Mouse (Mus musculus): Measurements from ENCODE around the gene Zdhhc12.
"Not testable (repeated sequence)": the region's sequence is repeated elsewhere in the genome, so short reads cannot be mapped to it uniquely, and the experiment has no call there.

Zdhhc12 gene

DNA sequence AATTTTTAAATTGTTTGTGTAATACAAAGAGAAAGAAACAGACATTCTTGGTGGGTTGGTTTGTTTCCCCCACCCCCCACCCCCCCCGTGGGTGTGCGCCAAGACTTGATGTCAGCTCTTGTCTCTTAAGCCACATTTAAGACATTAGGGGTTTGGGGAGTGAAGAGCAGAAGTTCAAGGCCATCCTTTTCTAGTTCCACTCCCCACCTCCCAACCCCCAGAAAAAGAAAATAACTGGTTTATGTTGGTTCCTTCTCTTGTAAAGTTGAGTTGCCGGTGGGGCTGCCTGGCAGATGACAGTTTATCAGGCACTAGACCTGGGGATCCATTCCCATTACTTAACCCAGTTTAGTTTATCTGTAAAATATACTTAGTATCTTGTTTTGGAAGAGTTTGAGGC, 29.1 kb downstream of the Zdhhc12 start:
- no peak for DNase-seq (ENCODE audit: low read depth, low spot score)

DNA sequence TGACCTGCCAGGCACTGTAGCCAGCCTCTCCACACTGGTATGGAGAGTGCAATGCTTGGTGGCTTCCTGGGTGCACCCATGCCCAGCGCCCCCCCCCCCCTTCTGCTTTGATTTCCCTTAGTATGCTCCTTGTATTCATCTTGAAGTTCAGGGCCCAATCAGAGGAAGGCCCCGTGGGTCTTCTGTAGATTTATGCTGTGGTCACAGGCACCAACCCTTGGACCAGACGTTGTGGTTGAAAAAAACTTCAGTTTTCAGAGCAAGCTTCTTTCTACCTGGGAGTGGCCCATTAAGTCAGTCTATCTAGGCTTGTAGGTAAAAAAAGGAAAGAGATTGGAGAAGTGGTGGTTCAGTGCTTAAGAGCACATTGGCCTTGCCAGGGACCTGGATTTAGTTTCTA, 29.7 kb downstream of the Zdhhc12 start:
- no peak for DNase-seq (ENCODE audit: low read depth, low spot score)

DNA sequence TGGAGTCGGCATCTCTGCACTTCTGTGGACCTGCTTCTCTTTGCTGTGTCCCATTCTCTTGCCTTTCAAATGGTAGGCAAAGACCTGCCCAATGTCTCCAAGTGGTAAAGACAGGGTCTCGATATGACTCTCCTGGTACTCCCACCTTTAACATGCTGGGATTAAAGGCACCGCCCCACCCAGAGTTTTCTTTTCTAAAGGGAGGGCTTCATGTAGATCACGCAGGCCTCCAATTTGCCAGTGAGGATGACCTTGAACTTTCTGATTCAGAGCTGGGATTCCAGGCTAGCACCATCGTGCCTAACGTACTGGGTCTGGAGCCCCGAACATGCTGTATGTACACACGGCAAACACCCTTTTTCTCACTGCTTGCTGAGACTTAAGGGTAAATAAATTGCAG, 30.2 kb downstream of the Zdhhc12 start:
- no peak for DNase-seq (ENCODE audit: low read depth, low spot score)

DNA sequence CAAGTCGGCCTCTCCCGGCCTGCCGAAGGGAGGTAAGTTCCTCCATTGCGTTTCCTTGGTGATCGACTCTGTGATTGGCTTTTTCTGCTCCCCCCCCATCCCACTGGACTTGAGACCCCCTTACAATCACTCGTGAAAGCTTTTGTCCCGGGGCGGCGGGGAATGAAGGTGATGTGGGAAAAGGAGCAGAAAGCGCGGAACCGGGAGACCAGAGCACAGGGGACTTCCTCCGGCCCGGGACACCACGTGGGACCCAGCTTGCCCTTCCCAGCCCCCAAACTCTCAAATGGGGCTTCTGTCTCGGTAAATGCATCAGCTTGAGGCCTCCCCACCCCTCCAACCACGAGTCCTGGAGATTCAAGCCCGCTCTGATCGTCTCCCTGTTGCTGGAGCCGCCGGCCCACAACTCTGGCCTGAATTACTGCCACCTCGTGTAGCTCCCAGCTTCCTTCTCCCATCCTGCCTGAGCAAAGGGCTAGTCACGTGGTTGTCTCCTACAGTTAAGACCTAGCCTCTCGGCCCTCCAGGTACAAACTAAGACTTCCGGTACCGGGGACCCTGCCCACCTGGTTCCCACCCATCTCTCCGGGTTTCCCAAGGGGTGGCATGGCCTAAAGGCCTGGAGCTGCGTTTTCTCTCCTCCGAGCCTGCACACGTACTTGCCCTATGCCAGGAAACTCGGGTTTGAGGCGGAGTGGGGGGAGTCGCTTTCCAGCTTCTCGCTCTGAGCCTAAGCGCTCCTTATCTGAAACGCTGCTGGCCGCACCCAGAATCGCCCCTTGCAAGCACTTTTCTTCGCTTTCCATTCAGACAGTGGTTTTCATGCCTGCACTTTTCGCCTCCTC, 31.0 kb downstream of the Zdhhc12 start:
- peak; percentile 50 for DNase-seq (ENCODE audit: low read depth, low spot score)

DNA sequence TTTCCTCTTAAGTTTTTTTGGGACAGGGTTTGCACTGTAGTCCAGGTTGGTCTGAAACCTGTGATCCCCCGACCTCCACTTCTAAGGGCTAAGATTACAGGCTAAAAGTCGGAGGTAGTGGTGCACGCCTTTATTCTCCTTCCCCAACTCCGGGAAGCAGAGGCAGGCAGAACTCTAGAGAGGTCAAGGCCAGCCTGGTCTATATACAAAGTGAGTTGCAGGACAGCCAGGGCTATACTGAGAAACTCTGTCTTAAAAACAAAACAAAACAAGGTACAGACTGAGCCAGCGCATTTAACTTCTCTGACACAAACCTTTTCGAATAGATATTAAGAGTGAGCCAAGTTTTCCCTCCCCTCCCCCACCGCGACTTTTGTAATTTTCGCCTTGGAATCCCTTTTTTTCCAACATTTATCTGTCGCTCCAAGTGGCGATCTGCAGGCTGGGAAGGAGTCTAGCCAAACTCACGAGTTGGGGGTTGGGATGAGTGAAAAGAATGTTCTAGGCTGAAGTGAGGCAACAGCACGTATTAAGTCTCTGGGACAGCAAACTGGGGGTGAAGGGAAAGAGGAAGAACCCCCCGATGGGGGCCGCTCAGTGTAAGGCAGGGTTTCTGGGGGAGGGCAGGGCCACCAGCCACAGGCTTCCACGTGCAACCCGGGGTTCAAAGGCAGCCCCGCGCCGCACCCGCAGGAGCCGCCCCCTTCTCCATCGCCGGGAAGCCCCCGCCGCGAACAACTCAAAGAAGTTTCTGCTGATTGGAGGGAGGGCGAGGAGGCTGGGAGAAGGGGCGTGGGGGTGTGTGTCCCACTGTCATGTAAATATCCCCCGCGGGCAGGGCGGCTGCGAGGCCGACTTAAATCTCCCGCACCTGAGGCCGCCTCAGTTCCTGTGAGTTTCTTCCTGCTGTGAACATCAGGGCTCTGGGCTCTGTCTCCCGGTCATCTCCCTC, 32.0 kb downstream of the Zdhhc12 start:
- DNase-seq (ENCODE audit: low read depth, low spot score), result no peak

DNA sequence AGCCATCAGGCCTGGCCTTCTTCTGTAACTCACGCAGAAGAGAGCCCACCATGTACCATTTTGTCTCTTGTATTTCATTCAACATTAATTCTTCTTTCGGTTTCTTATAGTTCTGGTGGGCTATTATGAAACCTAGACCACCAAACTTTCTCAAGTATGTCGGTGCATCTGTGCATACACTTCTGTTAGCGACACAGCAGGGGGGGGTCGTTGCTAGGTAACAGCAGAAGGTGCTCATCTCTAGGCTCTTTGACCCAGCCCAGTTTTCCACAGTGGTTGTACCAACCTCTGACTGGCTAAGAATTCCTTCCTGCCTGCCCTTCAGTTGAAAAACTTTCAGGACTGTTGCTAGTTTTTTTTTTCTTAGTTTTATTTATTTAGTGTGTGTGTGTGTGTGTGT, 35.0 kb downstream of the Zdhhc12 start:
- no peak for DNase-seq (ENCODE audit: low read depth, low spot score)

DNA sequence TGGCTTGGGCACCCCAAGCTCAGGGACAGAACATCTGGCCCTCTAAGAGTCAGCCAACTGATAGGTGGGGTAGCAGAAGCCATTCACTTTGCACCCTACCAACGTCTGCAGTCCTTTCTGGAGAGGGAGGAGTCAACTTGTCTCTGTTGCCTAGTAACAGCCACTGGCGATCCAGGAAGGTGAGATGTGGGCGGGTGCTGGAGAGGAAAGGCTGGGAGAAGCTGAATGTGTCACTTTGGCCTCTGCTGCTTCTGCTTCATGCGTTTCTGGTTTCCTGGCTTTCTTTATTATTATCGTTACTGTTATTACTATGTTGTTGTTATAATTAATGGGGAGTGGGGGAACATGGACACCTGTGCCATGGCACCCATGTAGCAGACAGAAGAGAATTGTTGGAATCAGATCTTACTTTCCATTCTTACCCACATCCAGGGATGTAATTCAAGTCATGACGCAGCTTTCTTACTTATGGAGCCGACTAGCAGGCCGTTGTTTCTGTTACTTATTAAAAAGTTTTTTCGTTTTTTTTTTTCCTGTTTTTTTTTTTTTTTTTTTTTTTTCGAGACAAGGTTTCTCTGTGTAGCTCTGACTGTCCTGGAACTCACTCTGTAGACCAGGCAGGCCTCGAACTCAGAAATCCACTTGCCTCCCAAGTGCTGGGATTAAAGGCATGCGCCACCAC, 36.1 kb downstream of the Zdhhc12 start, which contains the start of gene Set:
Gene Set (plus strand): TSS at position 156 of the 682 bp plus-strand sequence.
- no peak for DNase-seq (ENCODE audit: low read depth, low spot score)

DNA sequence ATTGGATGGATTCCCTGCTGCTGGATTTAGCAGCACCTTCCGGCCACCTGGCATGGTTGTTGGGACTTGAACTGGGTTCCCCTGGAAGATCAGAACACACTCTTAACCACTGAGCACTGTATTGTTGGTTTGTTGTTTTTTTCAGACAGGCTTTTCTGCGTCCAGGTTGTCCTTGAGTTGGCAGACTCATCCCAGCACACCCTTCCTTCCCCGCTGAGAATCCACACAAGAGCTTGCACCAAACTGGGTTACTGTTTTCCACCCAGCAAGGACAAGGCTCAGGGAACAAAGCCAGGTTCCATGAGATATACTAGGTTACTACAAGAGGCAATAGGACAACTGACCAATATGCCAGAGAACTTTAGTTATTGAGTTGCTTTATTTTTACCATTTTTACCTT, 36.7 kb downstream of the Zdhhc12 start:
- DNase-seq (ENCODE audit: low read depth, low spot score), result no peak

DNA sequence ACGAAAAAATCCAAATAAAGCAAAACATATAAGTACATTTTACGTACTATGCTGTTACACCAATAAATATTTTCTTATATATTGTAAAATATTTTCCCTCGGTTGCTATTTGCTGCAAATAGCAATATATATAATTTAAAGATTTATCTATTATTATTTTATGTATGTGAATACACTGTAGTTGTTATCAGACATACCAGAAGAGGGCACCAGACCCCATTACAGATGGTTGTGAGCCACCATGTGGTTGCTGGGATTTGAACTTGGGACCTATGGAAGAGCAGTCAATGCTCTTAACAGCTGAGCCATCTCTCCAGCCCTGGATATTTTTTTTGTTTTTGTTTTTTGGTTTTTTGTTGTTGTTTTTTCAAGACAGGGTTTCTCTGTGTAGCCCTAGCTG, 38.1 kb downstream of the Zdhhc12 start:
- not testable (repeated sequence) for DNase-seq (ENCODE audit: low read depth, low spot score)

DNA sequence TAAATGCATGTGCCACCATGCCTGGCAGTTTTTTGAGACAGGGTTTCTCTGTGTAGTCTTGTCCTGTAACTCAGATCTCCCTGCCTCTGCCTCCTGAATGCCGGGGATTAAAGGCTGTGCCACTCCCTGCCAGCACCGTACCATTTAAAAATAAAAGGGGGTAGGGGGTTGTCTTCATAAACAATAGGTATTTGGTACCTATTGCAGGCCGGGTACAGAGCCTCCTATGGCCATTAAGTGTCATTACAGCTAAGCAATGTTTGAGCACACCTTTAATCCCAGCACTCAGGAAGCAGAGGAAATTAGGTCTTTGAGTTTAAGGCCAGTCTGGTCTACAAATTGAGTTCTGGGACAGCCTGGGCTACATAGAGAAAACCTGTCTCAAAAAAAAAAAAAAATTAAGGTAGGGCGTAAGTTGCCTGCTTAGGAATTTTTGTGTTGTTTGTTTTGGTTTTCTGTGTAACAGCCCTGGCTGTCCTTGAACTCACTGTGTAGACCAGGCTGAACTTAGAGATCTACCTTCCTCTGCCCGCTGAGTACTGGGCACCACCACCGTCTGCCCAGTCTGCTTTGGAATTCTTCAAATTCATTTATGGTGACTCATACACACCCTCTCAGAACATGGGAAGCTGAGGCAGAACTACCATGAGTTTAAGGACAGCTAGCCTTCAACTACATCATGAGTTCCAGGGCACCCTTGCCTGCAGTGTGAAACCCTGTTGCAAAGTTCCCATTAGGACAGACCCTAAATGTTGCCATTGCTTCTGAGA, 41.3 kb downstream of the Zdhhc12 start:
- no peak for DNase-seq (ENCODE audit: low read depth, low spot score)

DNA sequence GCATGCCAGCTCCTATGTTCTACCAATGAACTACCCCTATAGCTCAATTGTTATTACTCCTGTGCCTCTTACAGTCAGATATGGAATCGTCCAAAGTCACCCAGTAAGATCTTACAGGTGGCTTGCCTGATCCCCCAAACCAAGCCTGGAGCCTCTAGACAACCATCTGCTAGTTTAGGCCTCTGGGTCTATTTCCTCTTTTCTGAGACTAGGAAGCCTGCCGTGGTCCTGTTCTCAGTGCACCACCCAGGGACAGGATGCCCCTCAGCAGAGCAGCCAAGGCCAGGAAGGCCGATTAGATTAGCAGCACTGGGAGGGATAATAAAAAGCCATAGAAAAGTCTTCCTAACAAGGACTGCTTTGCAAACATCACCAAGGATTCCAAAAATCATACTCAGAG, 43.6 kb downstream of the Zdhhc12 start:
- DNase-seq (ENCODE audit: low read depth, low spot score), result no peak

DNA sequence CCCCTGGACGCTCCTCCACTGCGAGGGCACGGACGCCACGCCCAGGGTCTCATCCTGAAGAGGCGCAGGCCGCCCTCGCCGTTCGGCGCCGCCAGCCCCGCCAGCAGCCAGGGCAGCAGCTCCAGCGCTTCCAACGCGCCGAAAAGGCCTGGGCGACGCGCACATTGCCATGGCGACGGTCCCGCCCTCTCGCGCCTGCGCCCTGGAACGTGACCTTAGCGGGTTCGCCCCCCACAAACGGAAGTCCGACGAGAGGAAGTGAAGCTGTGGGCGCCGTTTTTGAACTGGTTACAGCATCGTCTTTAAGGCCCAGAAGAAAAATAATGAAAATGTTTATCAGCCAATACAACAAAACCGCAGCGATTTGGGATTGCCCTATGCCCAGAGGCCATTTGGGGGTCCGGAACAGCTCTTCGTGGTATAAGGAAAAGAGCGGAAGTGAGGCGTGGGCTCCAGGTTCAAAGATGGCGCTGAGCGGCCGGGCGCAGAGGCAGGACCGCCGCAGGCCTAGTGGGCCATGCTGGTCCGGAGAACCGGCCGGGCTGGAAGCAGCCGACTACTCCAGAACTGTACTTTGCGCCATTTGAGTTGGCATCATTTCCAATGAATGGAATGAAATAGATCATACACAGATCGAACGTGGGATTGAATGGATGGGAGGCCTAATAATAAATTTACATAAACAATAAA, 44.6 kb downstream of the Zdhhc12 start, which contains the start of gene Wdr34:
Gene Wdr34 (minus strand): TSS at position 183 of the 690 bp plus-strand sequence.
- DNase-seq (ENCODE audit: low read depth, low spot score), result peak; percentile 89

DNA sequence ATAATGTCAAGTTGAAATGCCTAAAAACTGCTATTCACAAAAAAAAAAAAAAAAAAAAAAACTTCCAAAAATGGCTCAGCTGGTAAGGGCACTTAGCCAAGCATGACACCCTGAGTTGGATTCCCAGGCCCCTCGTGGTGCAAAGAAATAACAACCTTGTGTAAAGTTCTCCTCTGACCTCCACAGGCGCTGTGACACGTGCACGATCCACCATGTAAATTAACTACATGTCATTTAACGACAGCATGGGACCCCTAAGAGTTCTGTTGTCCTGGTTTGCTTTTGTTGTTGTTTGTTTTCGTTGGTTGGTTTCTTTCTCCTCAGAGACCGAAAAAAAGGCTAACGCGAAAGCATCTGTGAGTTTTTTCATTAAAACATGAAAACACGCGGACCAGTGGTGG, 45.3 kb downstream of the Zdhhc12 start:
- no peak for DNase-seq (ENCODE audit: low read depth, low spot score)

DNA sequence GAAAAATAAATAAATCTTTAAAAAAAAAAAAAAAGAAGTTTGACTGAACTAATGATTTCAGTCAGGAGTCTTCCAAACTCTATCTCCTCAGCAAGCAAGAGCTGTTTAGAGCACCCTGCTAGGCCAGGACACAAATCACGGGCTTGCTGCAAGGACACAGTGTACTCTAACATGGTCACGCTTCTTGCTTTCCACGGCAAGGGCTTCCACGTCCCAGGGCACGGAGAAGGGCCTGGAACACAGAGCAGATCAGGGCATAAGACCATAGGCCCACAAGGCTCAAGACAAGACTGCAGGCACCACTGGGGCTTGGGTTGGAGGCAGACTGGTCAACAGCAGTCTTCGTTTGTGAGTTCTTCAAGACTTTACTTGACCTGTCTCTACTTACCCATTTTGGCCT, 46.3 kb downstream of the Zdhhc12 start:
- no peak for DNase-seq (ENCODE audit: low read depth, low spot score)

DNA sequence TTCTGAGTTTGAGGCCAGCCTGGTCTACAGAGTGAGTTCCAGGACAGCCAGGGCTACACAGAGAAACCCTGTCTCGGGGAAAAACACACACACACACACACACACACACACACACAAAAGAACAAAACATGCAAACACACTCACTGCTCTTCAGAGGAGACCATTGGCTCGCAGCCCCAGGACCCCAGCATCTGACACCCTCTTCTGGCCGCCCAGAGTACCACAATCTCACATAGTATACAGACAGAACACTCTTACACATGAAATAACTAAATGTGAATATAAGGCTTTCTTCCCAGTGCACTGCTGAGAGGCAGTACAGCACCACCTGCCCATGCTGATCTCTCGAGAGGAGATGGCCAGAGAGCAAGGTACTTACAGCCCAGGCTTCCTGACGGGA, 48.9 kb downstream of the Zdhhc12 start:
- no peak for DNase-seq (ENCODE audit: low read depth, low spot score)

DNA sequence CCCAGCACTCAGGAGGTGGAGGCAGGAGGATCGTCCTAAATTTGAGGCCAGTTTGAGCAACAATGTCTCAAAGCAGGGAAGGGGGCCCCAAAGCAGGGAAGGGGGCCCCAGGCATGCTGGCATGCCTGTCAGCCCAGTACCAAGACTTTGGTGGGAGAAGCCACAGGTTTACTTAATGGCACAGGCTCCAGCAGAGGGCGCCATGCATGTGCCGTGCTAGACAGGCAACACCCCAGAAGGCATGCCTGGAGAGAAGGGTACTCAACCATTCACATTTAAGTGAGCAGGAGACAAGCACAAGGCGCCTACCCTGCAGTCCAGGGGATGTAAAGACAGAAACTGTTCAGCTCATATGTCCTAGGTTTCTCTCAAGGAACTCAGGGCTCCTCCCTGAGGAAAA, 51.0 kb downstream of the Zdhhc12 start:
- no peak for DNase-seq (ENCODE audit: low read depth, low spot score)
